Mouse (Mus musculus) myocyte (in vitro differentiated cells): ENCODE measurements around the gene Fndc3c1. TPM values are rescaled to one million over a fixed set of nuclear protein-coding genes. Genes with fewer than 3 reads are reported as not detected.

Experiments
- H3K27me3 ChIP-seq: one replicate; pipeline ENCODE4 v1.6.1; 2011; ENCODE audit not compliant: control insufficient read depth, insufficient read depth, insufficient read length
- H3K36me3 ChIP-seq: one replicate; pipeline ENCODE4 v1.6.1; 2011; ENCODE audit not compliant: control insufficient read depth, insufficient read depth
- H3K4me2 ChIP-seq: one replicate; pipeline ENCODE4 v1.6.1; 2011; ENCODE audit warnings: low read depth, control low read depth
- H3K4me3 ChIP-seq: one replicate; pipeline ENCODE4 v1.5.1; 2011; ENCODE audit warnings: mild to moderate bottlenecking, control low read depth, moderate library complexity
- H3K79me2 ChIP-seq: one replicate; pipeline ENCODE4 v1.6.1; 2011; ENCODE audit not compliant: control insufficient read depth, insufficient read depth
- H3ac ChIP-seq: one replicate; pipeline ENCODE4 v1.6.1; 2011; ENCODE audit not compliant: control insufficient read depth, insufficient read length
- CEBPB ChIP-seq: IDR thresholded peaks from 2 replicates; pipeline ENCODE4 v1.6.1; 2011; ENCODE audit warnings: mild to moderate bottlenecking, moderate library complexity; ENCODE audit not compliant: poor library complexity, insufficient read depth, severe bottlenecking
- E2F4 ChIP-seq: IDR thresholded peaks from one replicate; pipeline ENCODE4 v1.6.1; 2011; ENCODE audit warnings: mild to moderate bottlenecking, control low read depth, moderate library complexity; ENCODE audit not compliant: insufficient read depth
- MAX ChIP-seq: IDR thresholded peaks from one replicate; pipeline ENCODE4 v1.6.1; 2011; ENCODE audit warnings: low read depth, mild to moderate bottlenecking, control low read depth
- MYOD1 ChIP-seq, 3 experiments: IDR thresholded peaks; one replicate each; pipeline ENCODE4 v1.6.1; 2011; ENCODE audit warnings: control low read depth in 2 of 3, low read depth in 2 of 3, mild to moderate bottlenecking in 2 of 3, moderate library complexity in 1 of 3; ENCODE audit not compliant: insufficient read length in 2 of 3, control insufficient read depth in 1 of 3
- MYOG ChIP-seq, 3 experiments: IDR thresholded peaks; one replicate each; pipeline ENCODE4 v1.6.1; 2011; ENCODE audit warnings: control low read depth in 2 of 3, low read depth in 2 of 3, mild to moderate bottlenecking in 2 of 3; ENCODE audit not compliant: insufficient read length in 2 of 3, control insufficient read depth in 1 of 3, insufficient read depth in 1 of 3
- POLR2A ChIP-seq: IDR thresholded peaks from one replicate; pipeline ENCODE4 v1.6.1; 2011; ENCODE audit warnings: low read depth, mild to moderate bottlenecking, control low read depth, moderate library complexity; ENCODE audit not compliant: insufficient read length
- POLR2AphosphoS2 ChIP-seq: IDR thresholded peaks from one replicate; pipeline ENCODE4 v1.6.1; 2011; ENCODE audit warnings: low read depth, control low read depth; ENCODE audit not compliant: insufficient read length
- REST ChIP-seq: IDR thresholded peaks from one replicate; pipeline ENCODE4 v1.6.1; 2011; ENCODE audit warnings: mild to moderate bottlenecking, control low read depth, moderate library complexity; ENCODE audit not compliant: insufficient read depth, insufficient read length
- SRF ChIP-seq: IDR thresholded peaks from one replicate; pipeline ENCODE4 v1.6.1; 2011; ENCODE audit warnings: low read depth; ENCODE audit not compliant: control insufficient read depth, insufficient read length
- TCF12 ChIP-seq: IDR thresholded peaks from one replicate; pipeline ENCODE4 v1.6.1; 2011; ENCODE audit warnings: mild to moderate bottlenecking, control low read depth; ENCODE audit not compliant: poor library complexity, insufficient read depth, severe bottlenecking
- TCF3 ChIP-seq: IDR thresholded peaks from one replicate; pipeline ENCODE4 v1.6.1; 2011; ENCODE audit warnings: low read depth, control low read depth; ENCODE audit not compliant: insufficient read length
- USF1 ChIP-seq: IDR thresholded peaks from one replicate; pipeline ENCODE4 v1.6.1; 2011; ENCODE audit warnings: low read depth, mild to moderate bottlenecking, control low read depth, moderate library complexity
- polyA plus RNA-seq: library from polyadenylated mRNA; unstranded; fragments of >200 nt; fragmentation: generic; extraction: Trizol; gene quantifications from one replicate; pipeline ENCODE4 v1.2.1, GENCODE M21; 2012; ENCODE audit warnings: missing spikeins

Gene Fndc3c1
- polyA plus RNA-seq, 1 experiment: not detected

DNA sequence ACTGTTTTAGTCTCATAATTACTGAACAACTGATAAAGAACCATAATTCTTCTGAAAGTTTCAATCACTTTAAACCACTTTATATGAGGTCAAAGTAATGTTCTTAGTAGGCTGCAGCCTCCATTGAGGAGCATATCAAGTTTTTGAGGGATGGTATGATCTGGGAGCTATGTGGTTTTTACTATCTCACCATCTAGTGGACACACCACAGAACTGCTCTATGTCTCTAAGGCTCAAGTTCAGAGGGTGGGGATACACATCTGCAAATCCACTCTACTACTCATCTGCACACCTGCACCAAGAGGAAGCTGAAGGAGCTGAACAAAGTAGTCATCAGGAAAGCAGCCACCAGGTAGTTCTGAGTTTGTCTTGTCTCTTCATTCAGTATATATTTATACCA is 104.6 kb downstream of the Fndc3c1 start:
- TF ChIP-seq E2F4: no peak
- TF ChIP-seq USF1: no peak
- TF ChIP-seq POLR2AphosphoS2: no peak
- no peak for TF ChIP-seq TCF12
- no peak for TF ChIP-seq SRF
- TF ChIP-seq MAX: no peak
- TF ChIP-seq CEBPB: no peak
- no peak for TF ChIP-seq POLR2A
- no peak for TF ChIP-seq MYOD1 (IDR thresholded peaks at IDR 0.05; ENCODE audit: control insufficient read depth in 1 of 3, insufficient read length in 2 of 3, low read depth in 2 of 3)
- TF ChIP-seq MYOG (IDR thresholded peaks at IDR 0.05; ENCODE audit: control insufficient read depth in 1 of 3, insufficient read depth in 1 of 3, insufficient read length in 2 of 3, low read depth in 2 of 3): no peak
- TF ChIP-seq REST: no peak
- TF ChIP-seq TCF3: no peak
- no peak overlapping the region for H3K4me3 ChIP-seq
- H3K79me2 ChIP-seq: no peaks in the 10 kb centered on the region
- H3K36me3 ChIP-seq: no peaks in the 10 kb centered on the region
- no peak overlapping the region for H3ac ChIP-seq
- no peak overlapping the region for H3K4me2 ChIP-seq
- no peaks in the 10 kb centered on the region for H3K27me3 ChIP-seq

Other genes with a start within 250 kb of the Fndc3c1 start
- not detected for gene Fnd3c2, start 230.0 kb downstream of the Fndc3c1 start, polyA plus RNA-seq
- not detected for gene Gm5127, start 97.8 kb upstream of the Fndc3c1 start, polyA plus RNA-seq
- gene Cysltr1, start 118.3 kb upstream of the Fndc3c1 start, polyA plus RNA-seq: not detected